Mouse (Mus musculus): ENCODE measurements around the gene Sostdc1. TPM values are rescaled to one million over a fixed set of nuclear protein-coding genes. Genes with fewer than 3 reads are reported as not detected.

Sostdc1 gene
- 4.8 and 6.6 TPM in 2 replicates for polyA plus RNA-seq (2014; fragmentation: Nextera tagmentation; extraction: Ambion mirVana)

DNA sequence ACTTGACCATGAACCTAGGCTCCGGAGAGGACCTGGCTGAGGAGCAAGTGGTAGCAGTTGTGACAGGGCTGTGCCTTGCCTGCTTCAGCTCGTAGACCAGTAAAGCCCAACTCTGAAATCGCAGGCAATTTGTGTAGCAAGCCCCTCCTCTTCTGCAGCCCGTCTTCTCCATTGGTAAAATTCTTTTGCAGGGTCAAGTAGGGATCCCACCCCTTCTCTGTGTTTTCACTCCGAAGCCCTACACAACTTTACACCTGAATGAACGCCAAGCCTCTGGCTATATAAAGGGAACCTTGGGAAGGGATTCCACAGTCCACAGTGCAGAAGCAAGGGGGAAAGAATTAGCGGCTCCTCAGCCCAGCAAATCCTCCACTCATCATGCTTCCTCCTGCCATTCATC, at the start of gene Sostdc1:
TSS of gene Sostdc1 (plus strand) at position 224 of the 400 bp plus-strand sequence.
- no peaks in the 10 kb centered on the region for H3K9me3 ChIP-seq (ENCODE audit: control insufficient read depth, low read length)

DNA sequence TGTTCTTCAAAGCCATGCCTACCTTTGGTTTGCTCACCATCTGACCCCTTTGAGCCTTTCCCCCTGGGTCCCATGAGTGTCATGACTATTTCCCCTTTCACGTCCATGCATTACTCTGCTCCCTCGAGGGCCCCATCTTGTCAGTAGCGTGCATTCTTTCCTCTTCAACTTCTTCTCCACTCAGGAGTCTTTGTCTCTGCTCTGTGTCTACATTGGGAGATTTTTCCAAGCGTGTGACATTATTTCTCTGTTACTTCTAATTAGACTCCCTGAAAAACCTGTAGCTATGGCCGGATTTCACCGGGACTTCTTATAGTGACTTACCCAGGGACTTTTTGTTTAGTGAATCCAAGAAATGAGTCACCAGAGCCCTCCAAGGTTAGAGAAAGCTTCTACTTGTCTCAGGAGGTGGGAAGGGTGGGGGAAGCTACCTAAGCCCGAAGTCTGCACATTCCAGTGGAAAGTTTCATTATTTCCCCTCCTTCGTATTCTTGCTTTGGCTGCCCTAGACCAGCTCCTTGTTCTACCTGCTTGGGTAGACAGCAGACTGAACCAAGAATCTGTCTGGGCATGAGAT, 46.2 kb upstream of the Sostdc1 start:
- no peak for DNase-seq
- Histone ChIP-seq H3K27me3 (ENCODE audit: control insufficient read depth, insufficient read depth, low read length) (no peaks in the 10 kb centered on the region), H3K9ac (replicated peaks; ENCODE audit: low read length) (no peak overlapping the region), H3K27ac (replicated peaks; ENCODE audit: low read depth, low read length) (no peak overlapping the region), H3K36me3 (ENCODE audit: control insufficient read depth, insufficient read depth, low read length) (no peaks in the 10 kb centered on the region), H3K4me1 (ENCODE audit: control insufficient read depth, insufficient read depth, low read length) (no peaks in the 10 kb centered on the region), H3K4me3 (replicated peaks; ENCODE audit: low read depth, low read length) (no peak overlapping the region), H3K4me2 (ENCODE audit: low read length) (no peak overlapping the region), H3K9me3 (ENCODE audit: control insufficient read depth, low read length) (no peaks in the 10 kb centered on the region)
- ATAC-seq (ENCODE audit: low FRiP score, low TSS enrichment), result no peak
- 92% methylated on average over 8 of the region's 8 CpGs for WGBS

More for the DNA sequence above, at the start of gene Sostdc1:
- no peaks in the 10 kb centered on the region for H3K4me1 ChIP-seq (ENCODE audit: control insufficient read depth, insufficient read depth, low read length)
- H3K9ac ChIP-seq (replicated peaks; ENCODE audit: low read length), result no peak within 1 kb of the TSS
- DNase-seq (peak; percentile 43), ATAC-seq (ENCODE audit: low FRiP score, low TSS enrichment) (no peak)
- H3K4me2 ChIP-seq (ENCODE audit: low read length), result peak within 1 kb of the TSS; percentile 39
- H3K27me3 ChIP-seq (ENCODE audit: control insufficient read depth, insufficient read depth, low read length), result no peaks in the 10 kb centered on the region
- WGBS, result 7% methylated on average over 7 of the region's 7 CpGs
- H3K36me3 ChIP-seq (ENCODE audit: control insufficient read depth, insufficient read depth, low read length), result no peaks in the 10 kb centered on the region
- H3K27ac ChIP-seq (replicated peaks; ENCODE audit: low read depth, low read length), result no peak within 1 kb of the TSS
- H3K4me3 ChIP-seq (replicated peaks; ENCODE audit: low read depth, low read length), result no peak within 1 kb of the TSS

DNA sequence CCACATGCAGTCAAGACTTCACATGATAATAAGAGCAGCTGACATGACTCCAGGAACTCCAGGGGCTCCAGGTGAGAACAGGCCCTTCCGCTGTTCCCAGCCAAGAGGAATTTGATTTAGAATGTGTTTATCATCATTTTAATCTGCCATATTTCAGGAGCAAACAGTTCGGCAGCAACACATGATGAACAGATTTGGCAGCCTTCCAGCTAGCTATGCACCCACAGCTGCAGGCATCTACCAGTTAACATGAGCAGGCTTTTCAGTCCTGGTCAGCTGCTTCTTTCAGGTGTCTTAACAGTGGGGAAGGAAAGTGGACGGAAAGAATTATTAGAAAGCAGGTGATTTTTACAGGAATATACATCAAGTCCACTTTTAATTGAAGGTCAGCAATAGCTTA, 39.1 kb upstream of the Sostdc1 start:
- H3K4me3 ChIP-seq (replicated peaks; ENCODE audit: low read depth, low read length), result no peak overlapping the region
- H3K4me2 ChIP-seq (ENCODE audit: low read length), result no peak overlapping the region
- DNase-seq (peak; percentile 23), ATAC-seq (ENCODE audit: low FRiP score, low TSS enrichment) (peak; percentile 28; the same call in 1 of the 2 replicates)
- no peak overlapping the region for H3K27ac ChIP-seq (replicated peaks; ENCODE audit: low read depth, low read length)
- H3K9me3 ChIP-seq (ENCODE audit: control insufficient read depth, low read length), result no peaks in the 10 kb centered on the region
- 86% methylated on average over 3 of the region's 3 CpGs for WGBS
- no peaks in the 10 kb centered on the region for H3K27me3 ChIP-seq (ENCODE audit: control insufficient read depth, insufficient read depth, low read length)
- no peaks in the 10 kb centered on the region for H3K36me3 ChIP-seq (ENCODE audit: control insufficient read depth, insufficient read depth, low read length)
- H3K9ac ChIP-seq (replicated peaks; ENCODE audit: low read length), result no peak overlapping the region
- no peaks in the 10 kb centered on the region for H3K4me1 ChIP-seq (ENCODE audit: control insufficient read depth, insufficient read depth, low read length)

DNA sequence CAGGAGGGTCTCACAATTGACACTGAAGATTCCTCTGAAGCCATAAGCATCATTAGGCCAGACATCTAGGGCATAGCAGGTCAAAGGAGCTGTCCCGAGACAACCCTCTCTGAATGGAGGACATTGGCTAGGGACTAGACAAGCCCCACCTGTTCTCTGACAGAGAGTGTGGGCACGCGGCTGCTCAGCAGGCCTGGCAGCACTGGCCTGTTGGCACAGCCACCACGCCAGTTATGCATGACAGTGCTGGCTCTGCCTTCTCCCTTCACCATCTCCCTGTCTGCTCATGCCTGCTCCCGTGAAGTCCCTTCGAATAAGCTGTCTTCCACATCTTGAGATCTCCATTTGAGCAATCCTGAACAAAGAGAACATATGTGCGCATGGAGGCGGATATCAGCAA, 24.3 kb upstream of the Sostdc1 start:
- WGBS, result 90% methylated on average over 8 of the region's 8 CpGs

DNA sequence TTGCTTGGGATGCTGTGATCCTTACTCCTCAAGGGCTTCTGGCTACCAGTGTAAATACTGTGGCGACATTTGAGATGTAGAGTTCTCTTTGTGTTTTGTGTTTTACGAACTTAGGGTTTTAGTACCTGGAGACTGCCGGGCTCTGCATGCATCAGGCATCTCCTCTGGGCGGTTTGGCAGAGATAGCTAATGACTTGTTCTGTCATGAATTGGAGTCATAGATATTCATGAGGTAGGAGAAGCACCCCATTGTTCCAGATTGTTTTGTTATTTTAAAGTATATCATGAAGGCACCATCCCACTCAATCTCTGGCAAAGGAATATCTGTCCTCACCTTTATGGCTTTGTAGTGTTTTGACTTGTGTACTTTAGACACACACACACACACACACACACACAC, 23.5 kb upstream of the Sostdc1 start:
- Histone ChIP-seq H3K27ac (replicated peaks; ENCODE audit: low read depth, low read length) (no peak overlapping the region), H3K27me3 (ENCODE audit: control insufficient read depth, insufficient read depth, low read length) (no peaks in the 10 kb centered on the region), H3K9ac (replicated peaks; ENCODE audit: low read length) (no peak overlapping the region), H3K36me3 (ENCODE audit: control insufficient read depth, insufficient read depth, low read length) (no peaks in the 10 kb centered on the region), H3K9me3 (ENCODE audit: control insufficient read depth, low read length) (no peaks in the 10 kb centered on the region), H3K4me3 (replicated peaks; ENCODE audit: low read depth, low read length) (no peak overlapping the region), H3K4me1 (ENCODE audit: control insufficient read depth, insufficient read depth, low read length) (no peaks in the 10 kb centered on the region), H3K4me2 (ENCODE audit: low read length) (no peak overlapping the region)
- 79% methylated on average over 4 of the region's 4 CpGs for WGBS
- no peak for DNase-seq
- no peak for ATAC-seq (ENCODE audit: low FRiP score, low TSS enrichment)

More for the DNA sequence above, 24.3 kb upstream of the Sostdc1 start:
- DNase-seq, result no peak
- no peak for ATAC-seq (ENCODE audit: low FRiP score, low TSS enrichment)
- H3K4me2 ChIP-seq (ENCODE audit: low read length), result no peak overlapping the region
- H3K27ac ChIP-seq (replicated peaks; ENCODE audit: low read depth, low read length), result no peak overlapping the region
- H3K36me3 ChIP-seq (ENCODE audit: control insufficient read depth, insufficient read depth, low read length), result no peaks in the 10 kb centered on the region
- H3K4me3 ChIP-seq (replicated peaks; ENCODE audit: low read depth, low read length), result no peak overlapping the region
- H3K4me1 ChIP-seq (ENCODE audit: control insufficient read depth, insufficient read depth, low read length), result no peaks in the 10 kb centered on the region
- no peak overlapping the region for H3K9ac ChIP-seq (replicated peaks; ENCODE audit: low read length)
- H3K27me3 ChIP-seq (ENCODE audit: control insufficient read depth, insufficient read depth, low read length), result no peaks in the 10 kb centered on the region
- no peaks in the 10 kb centered on the region for H3K9me3 ChIP-seq (ENCODE audit: control insufficient read depth, low read length)

DNA sequence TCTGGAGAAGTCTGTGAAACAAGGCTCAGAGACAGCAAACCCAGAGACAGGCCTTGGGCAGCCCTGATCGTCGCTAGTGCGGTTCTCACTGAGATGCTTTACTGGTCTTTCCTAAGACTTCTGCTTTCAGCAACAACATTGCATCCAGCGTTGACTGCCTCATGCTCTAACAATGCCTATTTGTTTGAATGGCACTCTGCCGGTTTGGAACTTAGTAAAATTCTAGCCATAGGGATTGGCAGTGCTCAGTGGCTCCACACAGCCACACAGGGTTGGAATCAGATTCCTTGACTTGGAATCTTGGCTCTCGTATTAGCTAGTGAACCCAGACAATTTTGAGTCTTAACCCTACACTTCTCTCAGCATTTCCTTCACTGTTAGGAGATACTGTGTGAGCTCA, 22.6 kb upstream of the Sostdc1 start:
- Histone ChIP-seq H3K4me3 (replicated peaks; ENCODE audit: low read depth, low read length) (no peak overlapping the region), H3K27ac (replicated peaks; ENCODE audit: low read depth, low read length) (no peak overlapping the region), H3K4me2 (ENCODE audit: low read length) (no peak overlapping the region), H3K36me3 (ENCODE audit: control insufficient read depth, insufficient read depth, low read length) (no peaks in the 10 kb centered on the region), H3K4me1 (ENCODE audit: control insufficient read depth, insufficient read depth, low read length) (no peaks in the 10 kb centered on the region), H3K9ac (replicated peaks; ENCODE audit: low read length) (no peak overlapping the region), H3K9me3 (ENCODE audit: control insufficient read depth, low read length) (no peaks in the 10 kb centered on the region), H3K27me3 (ENCODE audit: control insufficient read depth, insufficient read depth, low read length) (no peaks in the 10 kb centered on the region)
- 88% methylated on average over 6 of the region's 6 CpGs for WGBS
- no peak for ATAC-seq (ENCODE audit: low FRiP score, low TSS enrichment)
- no peak for DNase-seq

DNA sequence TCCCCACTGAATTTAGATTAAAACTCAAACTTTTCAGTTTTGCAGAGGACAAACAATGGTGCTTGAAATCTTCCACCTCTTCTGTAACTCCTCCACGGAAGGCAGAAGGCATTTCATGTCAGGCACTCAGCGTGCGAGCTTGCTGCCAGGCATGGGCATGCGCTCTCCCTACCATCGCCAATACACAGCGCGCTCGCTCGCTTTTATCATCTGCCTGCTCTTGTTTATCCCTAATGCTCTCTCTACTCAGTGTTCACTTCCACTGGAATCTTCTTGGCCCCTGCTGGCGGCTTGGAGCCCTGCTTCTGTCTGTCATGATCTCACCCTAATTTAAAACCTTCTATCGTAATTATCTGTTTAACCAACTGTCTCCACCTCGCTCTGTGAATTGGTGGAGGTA, 11.6 kb upstream of the Sostdc1 start:
- Histone ChIP-seq H3K9me3 (ENCODE audit: control insufficient read depth, low read length) (no peaks in the 10 kb centered on the region), H3K4me3 (replicated peaks; ENCODE audit: low read depth, low read length) (no peak overlapping the region), H3K36me3 (ENCODE audit: control insufficient read depth, insufficient read depth, low read length) (no peaks in the 10 kb centered on the region), H3K27ac (replicated peaks; ENCODE audit: low read depth, low read length) (no peak overlapping the region), H3K4me2 (ENCODE audit: low read length) (no peak overlapping the region), H3K27me3 (ENCODE audit: control insufficient read depth, insufficient read depth, low read length) (no peaks in the 10 kb centered on the region), H3K9ac (replicated peaks; ENCODE audit: low read length) (no peak overlapping the region), H3K4me1 (ENCODE audit: control insufficient read depth, insufficient read depth, low read length) (no peaks in the 10 kb centered on the region)
- ATAC-seq (ENCODE audit: low FRiP score, low TSS enrichment) (no peak), DNase-seq (no peak)
- WGBS, result 86% methylated on average over 12 of the region's 12 CpGs

DNA sequence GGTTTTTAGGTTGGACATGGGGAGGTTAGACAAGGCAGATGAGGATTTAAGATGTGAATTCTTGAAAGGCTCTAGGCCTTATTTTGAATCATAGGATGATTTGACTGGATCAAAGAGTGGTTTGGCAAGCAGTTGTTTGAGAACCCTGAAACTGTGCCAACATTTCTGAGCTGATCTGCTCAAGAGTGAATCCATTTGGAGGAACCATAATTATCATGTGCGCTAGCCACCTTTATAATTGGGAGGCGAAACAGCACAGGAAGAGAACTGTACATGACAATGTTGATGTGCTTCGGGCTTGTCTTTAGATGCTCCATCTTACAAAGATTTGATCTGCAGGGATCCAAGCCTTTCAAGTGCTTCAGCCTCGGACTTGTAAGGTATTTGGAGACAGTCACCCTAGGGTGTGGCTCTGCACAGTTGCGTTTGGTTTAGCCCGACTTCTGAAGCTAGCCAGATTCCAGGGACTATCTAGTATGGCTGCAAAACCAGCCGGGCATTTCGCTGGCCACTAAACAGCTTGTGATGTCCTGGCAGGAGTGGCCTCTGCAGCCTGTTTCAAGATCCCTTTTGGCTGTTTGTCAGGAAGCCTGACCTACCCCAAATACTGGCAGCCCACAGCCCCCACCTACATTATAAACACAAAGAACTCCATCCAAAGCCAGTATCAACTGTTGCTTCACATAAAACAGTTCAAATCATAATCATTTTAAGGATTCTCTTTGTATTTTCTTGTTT, 10.9 kb upstream of the Sostdc1 start:
- no peak overlapping the region for H3K27ac ChIP-seq (replicated peaks; ENCODE audit: low read depth, low read length)
- no peak for DNase-seq
- H3K4me3 ChIP-seq (replicated peaks; ENCODE audit: low read depth, low read length), result no peak overlapping the region
- no peaks in the 10 kb centered on the region for H3K4me1 ChIP-seq (ENCODE audit: control insufficient read depth, insufficient read depth, low read length)
- H3K9ac ChIP-seq (replicated peaks; ENCODE audit: low read length), result no peak overlapping the region
- H3K4me2 ChIP-seq (ENCODE audit: low read length), result no peak overlapping the region
- 78% methylated on average over 8 of the region's 8 CpGs for WGBS
- no peaks in the 10 kb centered on the region for H3K27me3 ChIP-seq (ENCODE audit: control insufficient read depth, insufficient read depth, low read length)
- ATAC-seq (ENCODE audit: low FRiP score, low TSS enrichment), result no peak
- H3K9me3 ChIP-seq (ENCODE audit: control insufficient read depth, low read length), result no peaks in the 10 kb centered on the region
- no peaks in the 10 kb centered on the region for H3K36me3 ChIP-seq (ENCODE audit: control insufficient read depth, insufficient read depth, low read length)
